Mouse (Mus musculus): Measurements from ENCODE around the gene Nemp2. TPM values are rescaled to one million over a fixed set of nuclear protein-coding genes. Genes with fewer than 3 reads are reported as not detected.

Gene Nemp2
- polyA plus RNA-seq, 1 experiment from 2014 or later, result 9.8 TPM

Other genes with a start within 250 kb of the Nemp2 start
- 22.6 and 26.3 TPM in 2 replicates for gene Nab1, start 130.0 kb upstream of the Nemp2 start, polyA plus RNA-seq (2015; fragmentation: Nextera tagmentation; extraction: Ambion mirVana)
- 2.5 and 2.8 TPM in 2 replicates for gene Mfsd6, start 96.8 kb downstream of the Nemp2 start, polyA plus RNA-seq (2015; fragmentation: Nextera tagmentation; extraction: Ambion mirVana)
- 15.6 and 16.1 TPM in 2 replicates for gene Inpp1, start 187.0 kb downstream of the Nemp2 start, polyA plus RNA-seq (2015; fragmentation: Nextera tagmentation; extraction: Ambion mirVana)
- 18.1 and 19.5 TPM in 2 replicates for gene Hibch, start 214.2 kb downstream of the Nemp2 start, polyA plus RNA-seq (2015; fragmentation: Nextera tagmentation; extraction: Ambion mirVana)

Measured in lung, embryonic 15.5 days (tissue).